Mouse (Mus musculus) liver, embryonic 11.5 days (tissue): Measurements from ENCODE around the gene Spr. TPM values are rescaled to one million over a fixed set of nuclear protein-coding genes. Genes with fewer than 3 reads are reported as not detected.

Experiments used
- ATAC-seq: fragments of 200-750 bp; cut with Nextera tagmentation; replicated peaks from 2 replicates; pipeline ENCODE4 v1.8.0; 2017; ENCODE audit warnings: moderate number of reproducible peaks, mild to moderate bottlenecking, moderate TSS enrichment, moderate library complexity; ENCODE audit not compliant: low FRiP score
- DNase-seq: peaks from one replicate; pipeline ENCODE4 v3.0.0-alpha.2; 2017; ENCODE audit warnings: low spot score
- H3K27ac ChIP-seq: fragments of 300-500 bp; sonication (generic); 2 replicates; pipeline ENCODE4 v1.5.1; 2014; ENCODE audit warnings: mild to moderate bottlenecking, low read depth, low read length, control low read depth
- H3K27me3 ChIP-seq: fragments of 300-500 bp; sonication (generic); replicated peaks from 2 replicates; pipeline ENCODE4 v1.6.1; 2014; ENCODE audit warnings: low read length, mixed read lengths; ENCODE audit not compliant: control insufficient read depth, insufficient read depth
- H3K36me3 ChIP-seq: fragments of 300-500 bp; sonication (generic); 2 replicates; pipeline ENCODE4 v1.6.1; 2014; ENCODE audit warnings: mild to moderate bottlenecking, low read length, moderate library complexity, mixed read lengths; ENCODE audit not compliant: control insufficient read depth, insufficient read depth
- H3K4me1 ChIP-seq: fragments of 300-500 bp; sonication (generic); replicated peaks from 2 replicates; pipeline ENCODE4 v1.6.1; 2014; ENCODE audit warnings: low read length, mixed read lengths; ENCODE audit not compliant: control insufficient read depth, insufficient read depth
- H3K4me2 ChIP-seq: fragments of 300-500 bp; sonication (generic); 2 replicates; pipeline ENCODE4 v1.6.1; 2014; ENCODE audit warnings: mild to moderate bottlenecking, control low read depth, moderate library complexity
- H3K4me3 ChIP-seq: fragments of 300-500 bp; sonication (generic); 2 replicates; pipeline ENCODE4 v1.5.1; 2014; ENCODE audit warnings: low read depth, low read length, control low read depth
- H3K9ac ChIP-seq: fragments of 300-500 bp; sonication (generic); 2 replicates; pipeline ENCODE4 v1.6.1; 2014; ENCODE audit warnings: low read depth, low read length, control low read depth
- H3K9me3 ChIP-seq: fragments of 300-500 bp; sonication (generic); 2 replicates; pipeline ENCODE4 v1.6.1; 2016; ENCODE audit warnings: low read length, inconsistent platforms, mixed read lengths; ENCODE audit not compliant: control insufficient read depth
- WGBS: fragments of 180-500 bp; shearing (Covaris S2); extraction: QIAGEN DNeasy Blood & Tissue Kit; methylation state at CpG from one replicate; pipeline ENCODE4 v1.1.7; 2014; 5-methylcytosine and 5-hydroxymethylcytosine counted together
- polyA plus RNA-seq: library from polyadenylated mRNA; unstranded; fragments of >200 nt; fragmentation: Nextera tagmentation; extraction: Ambion mirVana; gene quantifications from 2 replicates; pipeline ENCODE4 v1.2.1, GENCODE M21; 2014

Spr gene
- polyA plus RNA-seq: 66.5 and 77.7 TPM in 2 replicates

DNA sequence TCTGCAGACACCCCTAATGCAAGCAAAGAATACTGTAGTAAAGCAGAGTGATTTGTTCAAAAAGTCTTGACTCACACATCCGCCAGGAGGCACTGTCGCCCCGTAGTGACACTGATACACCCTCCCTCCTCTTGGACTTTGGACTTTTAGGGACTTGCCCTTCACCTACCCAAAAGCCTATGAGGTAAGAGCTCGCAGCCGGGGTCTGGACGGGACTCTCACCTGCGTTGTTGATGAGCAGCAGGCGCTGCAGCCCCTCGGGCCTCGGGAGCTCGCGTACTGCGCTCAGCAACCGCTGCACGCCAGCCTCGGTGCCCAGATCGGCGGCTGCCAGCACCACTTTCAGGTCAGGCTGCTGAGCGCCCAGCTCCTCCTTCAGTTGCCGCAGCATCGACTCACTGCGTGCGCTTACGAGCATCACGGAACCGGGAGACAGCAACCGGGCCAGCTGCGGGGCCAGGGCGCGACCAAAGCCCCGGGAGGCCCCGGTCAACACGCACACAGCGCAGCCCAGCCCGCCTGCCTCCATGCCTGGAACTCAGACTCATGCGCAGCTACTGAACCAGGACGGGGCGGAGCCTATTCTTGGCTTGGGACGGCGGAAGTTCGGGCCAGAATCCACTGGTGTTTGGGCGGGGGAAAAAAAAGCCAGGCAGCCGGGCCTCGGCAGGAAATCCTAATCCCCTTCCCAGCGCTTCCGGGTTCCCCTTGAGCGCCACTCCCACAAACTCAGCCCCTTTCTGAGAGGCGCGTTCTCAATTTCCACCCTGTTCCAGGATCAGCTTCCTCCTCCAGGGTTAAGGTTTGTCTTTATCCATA lies at the start of gene Spr:
TSS of gene Spr (minus strand) at position 550 of the 819 bp plus-strand sequence.
- Histone ChIP-seq H3K9me3 (no peaks in the 10 kb centered on the region), H3K4me1 (no peaks in the 10 kb centered on the region), H3K36me3 (peaks cover 3% of the 10 kb centered on the region; the same call in 1 of the 2 replicates), H3K9ac (peak within 1 kb of the TSS; percentile 83), H3K27ac (peak within 1 kb of the TSS; percentile 87), H3K4me3 (peak within 1 kb of the TSS; percentile 76), H3K4me2 (peak within 1 kb of the TSS; percentile 69), H3K27me3 (no peaks in the 10 kb centered on the region)
- peak; percentile 88 for DNase-seq
- WGBS: under 1% methylated on average over 49 of the region's 49 CpGs
- peak; percentile 89 for ATAC-seq

DNA sequence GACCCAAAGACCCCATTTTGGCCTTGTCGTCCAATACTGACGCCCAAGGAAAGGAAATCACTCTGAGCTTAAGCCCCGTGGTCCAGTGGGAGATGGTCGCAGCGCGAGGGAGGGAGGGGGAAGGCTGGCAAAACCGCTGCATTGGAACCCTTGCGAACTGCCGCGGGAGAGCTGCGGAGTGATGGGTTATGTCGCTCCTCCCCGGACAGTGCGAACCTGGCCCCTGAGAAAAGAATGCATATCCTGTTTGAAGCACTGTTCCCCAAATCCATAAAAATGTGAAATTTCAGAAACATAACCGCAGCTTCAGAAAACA lies 49.1 kb upstream of the Spr start:
- H3K9ac ChIP-seq: no peak overlapping the region
- no peak overlapping the region for H3K4me3 ChIP-seq
- ATAC-seq (no peak), DNase-seq (no peak)
- no peak overlapping the region for H3K27ac ChIP-seq
- peaks cover 3% of the 10 kb centered on the region for H3K4me1 ChIP-seq
- H3K9me3 ChIP-seq: no peaks in the 10 kb centered on the region
- WGBS: 2% methylated on average over 15 of the region's 15 CpGs
- H3K4me2 ChIP-seq: no peak overlapping the region
- peaks cover 82% of the 10 kb centered on the region for H3K27me3 ChIP-seq
- no peaks in the 10 kb centered on the region for H3K36me3 ChIP-seq

- Histone ChIP-seq H3K4me1 (peaks cover 3% of the 10 kb centered on the region), H3K9ac (no peak overlapping the region), H3K4me2 (peak overlapping the region; percentile 53), H3K36me3 (no peaks in the 10 kb centered on the region), H3K4me3 (peak overlapping the region; percentile 7; the same call in 1 of the 2 replicates), H3K27ac (no peak overlapping the region), H3K9me3 (no peaks in the 10 kb centered on the region), H3K27me3 (peaks cover 77% of the 10 kb centered on the region)
- ATAC-seq: no peak
- WGBS: 3% methylated on average over 33 of the region's 33 CpGs
- no peak for DNase-seq
Measured at GRCm38 (mm10) chr6:85186033-85186743, 48.6 kb upstream of the Spr start.

- Histone ChIP-seq H3K9me3 (no peaks in the 10 kb centered on the region), H3K4me2 (no peak overlapping the region), H3K4me3 (no peak overlapping the region), H3K27ac (no peak overlapping the region), H3K9ac (no peak overlapping the region), H3K27me3 (peaks cover 55% of the 10 kb centered on the region), H3K36me3 (no peaks in the 10 kb centered on the region), H3K4me1 (peaks cover 3% of the 10 kb centered on the region; the same call in 1 of the 2 replicates)
- no peak for DNase-seq
- 46% methylated on average over 3 of the region's 3 CpGs for WGBS
- no peak for ATAC-seq
Measured at GRCm38 (mm10) chr6:85183951-85184350, 46.4 kb upstream of the Spr start.

GRCm38 (mm10) chr6:85180036-85180435 lies 42.5 kb upstream of the Spr start:
- DNase-seq (no peak), ATAC-seq (no peak)
- H3K4me1 ChIP-seq: no peaks in the 10 kb centered on the region
- H3K27me3 ChIP-seq: peaks cover 16% of the 10 kb centered on the region
- H3K4me3 ChIP-seq: no peak overlapping the region
- no peaks in the 10 kb centered on the region for H3K36me3 ChIP-seq
- H3K9me3 ChIP-seq: no peaks in the 10 kb centered on the region
- no peak overlapping the region for H3K9ac ChIP-seq
- 61% methylated on average over 2 of the region's 2 CpGs for WGBS
- H3K27ac ChIP-seq: no peak overlapping the region
- H3K4me2 ChIP-seq: no peak overlapping the region

- Histone ChIP-seq H3K27me3 (peaks cover 13% of the 10 kb centered on the region), H3K9me3 (no peaks in the 10 kb centered on the region), H3K27ac (no peak overlapping the region), H3K4me1 (no peaks in the 10 kb centered on the region), H3K36me3 (no peaks in the 10 kb centered on the region), H3K4me2 (no peak overlapping the region), H3K4me3 (no peak overlapping the region), H3K9ac (no peak overlapping the region)
- WGBS: 64% methylated on average over 3 of the region's 3 CpGs
- DNase-seq (no peak), ATAC-seq (no peak)
Measured at GRCm38 (mm10) chr6:85179569-85179968, 42.0 kb upstream of the Spr start.

DNA sequence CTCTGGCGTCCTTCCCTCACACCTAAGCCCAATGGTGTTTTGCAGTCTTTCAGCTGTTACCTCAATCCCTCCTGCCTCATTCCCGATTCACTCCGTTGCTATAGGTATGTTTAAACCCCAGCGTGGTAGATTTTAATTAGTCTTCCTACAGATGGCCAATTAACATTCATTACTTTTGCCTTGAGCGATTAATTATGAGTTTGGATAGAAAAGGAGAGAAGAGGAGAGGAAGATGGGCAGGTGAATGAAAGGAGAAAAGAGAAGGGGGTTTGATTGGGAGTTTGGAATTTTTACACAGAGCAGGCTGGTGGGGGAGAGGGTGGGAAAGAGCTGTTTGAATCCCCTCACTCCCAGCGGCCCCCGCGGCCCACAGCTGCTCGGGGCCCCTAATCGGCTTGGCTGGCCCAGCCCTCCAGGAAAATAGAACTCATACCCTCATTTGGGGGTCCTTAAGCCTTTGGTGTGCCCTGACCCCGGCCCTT lies 27.9 kb upstream of the Spr start:
- H3K36me3 ChIP-seq: no peaks in the 10 kb centered on the region
- H3K4me1 ChIP-seq: no peaks in the 10 kb centered on the region
- DNase-seq (no peak), ATAC-seq (no peak)
- no peak overlapping the region for H3K4me3 ChIP-seq
- 0 out of 2 replicates have a peak, but pooled peaks cover 3% of the 10 kb centered on the region for H3K27me3 ChIP-seq
- no peak overlapping the region for H3K9ac ChIP-seq
- H3K4me2 ChIP-seq: no peak overlapping the region
- no peak overlapping the region for H3K27ac ChIP-seq
- H3K9me3 ChIP-seq: no peaks in the 10 kb centered on the region
- WGBS: 57% methylated on average over 11 of the region's 11 CpGs

- Histone ChIP-seq H3K27ac (no peak overlapping the region), H3K9me3 (no peaks in the 10 kb centered on the region), H3K36me3 (no peaks in the 10 kb centered on the region), H3K4me3 (no peak overlapping the region), H3K4me1 (no peaks in the 10 kb centered on the region), H3K27me3 (no peaks in the 10 kb centered on the region), H3K9ac (no peak overlapping the region), H3K4me2 (no peak overlapping the region)
- ATAC-seq (no peak), DNase-seq (peak; percentile 64)
- 46% methylated on average over 4 of the region's 4 CpGs for WGBS
Measured at GRCm38 (mm10) chr6:85160201-85160923, 22.8 kb upstream of the Spr start.
